Mouse (Mus musculus) left cerebral cortex, postnatal 10 days (tissue): Measurements from ENCODE around the gene Rmi1. TPM values are rescaled to one million over a fixed set of nuclear protein-coding genes. Genes with fewer than 3 reads are reported as not detected.
A peak's percentile ranks its signal among the peaks of the same experiment; 100 is the strongest.
"Not testable (repeated sequence)": the region's sequence is repeated elsewhere in the genome, so short reads cannot be mapped to it uniquely, and the experiment has no call there.

ENCODE experiments used
- DNase-seq, 2 experiments: peaks; one replicate each; pipeline ENCODE4 v3.0.0; 2021 to 2022; ENCODE audit warnings: low spot score in 2 of 2, mixed read lengths in 1 of 2; ENCODE audit errors: extremely low spot score in 1 of 2
- intact Hi-C: fragments of 180-260 bp; cut with DNase I; formaldehyde crosslinking; loops from one replicate; pipeline ENCODE4 v1.15.1; 2025
- microRNA-seq: library from miRNA; unstranded; fragments of <30 nt; microRNA quantifications from one replicate; pipeline ENCODE4 v1.2.0, GENCODE M21; 2022
- total RNA-seq, 2 experiments: library from RNA; stranded (reverse); gene quantifications; 2 replicates each; pipeline ENCODE4 v1.2.3; 2021

The Rmi1 gene
- total RNA-seq, 2 experiments from 2014 or later = 14.5 to 14.7 TPM

GRCm38 (mm10) chr13:58452246-58452645 lies 50.2 kb downstream of the Rmi1 start:
- no peak for DNase-seq
- intact Hi-C loops = no loop called here

DNA sequence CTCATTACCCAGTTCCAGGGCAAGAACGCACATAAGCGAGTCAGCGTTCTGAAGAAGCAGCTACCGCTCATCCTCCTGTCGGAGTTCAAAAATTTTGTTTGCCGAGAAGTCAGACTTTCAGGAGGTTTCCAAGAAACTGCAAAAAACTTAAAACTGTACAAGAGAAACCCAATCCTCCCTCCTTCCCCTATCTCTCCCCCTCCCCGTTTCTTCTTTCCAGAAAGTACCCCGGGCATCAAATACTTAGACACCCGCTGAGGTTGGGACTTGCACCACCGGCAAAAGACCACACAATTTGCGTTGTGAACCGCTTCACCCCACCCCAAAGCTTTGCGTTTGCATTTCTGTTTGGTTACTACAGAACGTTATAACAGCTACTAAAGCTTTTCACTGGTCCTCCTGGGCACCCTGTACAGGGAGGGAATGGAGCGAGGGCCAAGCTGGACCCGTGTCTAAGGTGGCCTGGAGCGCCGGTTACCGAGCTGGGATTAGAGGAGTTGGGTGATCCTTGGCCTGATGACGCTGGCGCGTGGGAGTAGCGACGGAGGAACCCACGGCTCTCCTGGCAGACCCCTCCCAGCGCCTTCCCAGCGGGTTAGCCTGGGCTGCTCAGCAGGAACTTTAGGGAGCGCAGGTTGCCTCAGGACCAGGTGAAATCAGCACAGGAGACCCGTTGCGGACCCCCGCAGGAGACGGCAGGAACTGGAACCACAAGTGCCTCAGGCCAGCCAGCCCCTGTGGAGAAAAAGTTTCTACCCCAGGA lies 50.8 kb downstream of the Rmi1 start:
- DNase-seq = peak in 1 of 2 experiments; percentile 40

GRCm38 (mm10) chr13:58453541-58453940 lies 51.5 kb downstream of the Rmi1 start:
- DNase-seq = no peak
- intact Hi-C loops = no loop called here

More for the DNA sequence above, 50.8 kb downstream of the Rmi1 start:
- intact Hi-C loops = no loop called here

- DNase-seq = no peak
- intact Hi-C loops = no loop called here
These were observed 54.5 kb downstream of the Rmi1 start for GRCm38 (mm10) chr13:58456547-58456946.

GRCm38 (mm10) chr13:58458811-58459210 lies 56.8 kb downstream of the Rmi1 start:
- intact Hi-C loops, DNase-seq: not testable (repeated sequence)

Small RNAs within 50 kb of the gene (microRNA-seq; reads per million reads assigned to microRNA genes)
- 44.8 reads per million, percentile 49 among the genes with 10 or more reads in this experiment for gene Mir7-1

Other genes starting within 250 kb of the Rmi1 start
- gene Idnk, start 244.6 kb upstream of the Rmi1 start, total RNA-seq = 10 to 100 TPM; 22.3 to 25.1 TPM
- 100 to 1,000 TPM; 128 to 135 TPM for gene Ubqln1, start 186.6 kb upstream of the Rmi1 start, total RNA-seq
- 10 to 100 TPM; 17.9 to 22.6 TPM for gene Gkap1, start 126.5 kb upstream of the Rmi1 start, total RNA-seq
- 1 to 10 TPM; 2.0 to 3.6 TPM for gene Kif27, start 43.1 kb upstream of the Rmi1 start, total RNA-seq
- gene 2210016F16Rik, start 17.0 kb upstream of the Rmi1 start, total RNA-seq = 1 to 10 TPM; 4.7 to 5.6 TPM
- gene Hnrnpk, start 1.1 kb downstream of the Rmi1 start, total RNA-seq = 100 to 1,000 TPM; 729 to 758 TPM
- gene Slc28a3, start 208.6 kb downstream of the Rmi1 start, total RNA-seq = not detected